Mouse (Mus musculus) ES-Bruce4 (cell line): ENCODE measurements around the gene Pln. TPM values are rescaled to one million over a fixed set of nuclear protein-coding genes. Genes with fewer than 3 reads are reported as not detected.
A peak's percentile ranks its signal among the peaks of the same experiment; 100 is the strongest.

Source experiments
- H3K27ac ChIP-seq: 2 replicates; pipeline ENCODE4 v1.5.1; 2012; ENCODE audit warnings: low read length, inconsistent platforms; ENCODE audit not compliant: insufficient read depth
- H3K27me3 ChIP-seq: 2 replicates; pipeline ENCODE4 v1.6.1; 2012; ENCODE audit warnings: mild to moderate bottlenecking, low read length, inconsistent platforms; ENCODE audit not compliant: control insufficient read depth, poor library complexity, insufficient read depth, severe bottlenecking
- H3K36me3 ChIP-seq: 2 replicates; pipeline ENCODE4 v1.6.1; 2012; ENCODE audit warnings: inconsistent platforms, mild to moderate bottlenecking, low read length, moderate library complexity; ENCODE audit not compliant: control insufficient read depth, poor library complexity, insufficient read depth, severe bottlenecking
- H3K4me1 ChIP-seq: one replicate; pipeline ENCODE4 v1.8.1; 2011; ENCODE audit warnings: low read length; ENCODE audit not compliant: control insufficient read depth, insufficient read depth
- H3K4me3 ChIP-seq: 2 replicates; pipeline ENCODE4 v1.5.1; 2011; ENCODE audit warnings: low read depth, mild to moderate bottlenecking, low read length
- H3K9ac ChIP-seq: 2 replicates; pipeline ENCODE4 v1.6.1; 2012; ENCODE audit warnings: low read depth, mild to moderate bottlenecking, inconsistent platforms; ENCODE audit not compliant: poor library complexity, severe bottlenecking
- H3K9me3 ChIP-seq: replicated peaks from 2 replicates; pipeline ENCODE4 v1.6.1; 2012; ENCODE audit warnings: mild to moderate bottlenecking, low read length, inconsistent platforms; ENCODE audit not compliant: control insufficient read depth, poor library complexity, insufficient read depth, severe bottlenecking
- CTCF ChIP-seq: IDR thresholded peaks from one replicate; pipeline ENCODE4 v1.8.1; 2011; ENCODE audit warnings: low read depth, low read length
- EP300 ChIP-seq: IDR thresholded peaks from 2 replicates; pipeline ENCODE4 v1.6.1; 2011; ENCODE audit warnings: low read depth, low read length; ENCODE audit not compliant: insufficient read depth
- POLR2A ChIP-seq: IDR thresholded peaks from one replicate; pipeline ENCODE4 v1.8.1; 2011; ENCODE audit warnings: low read length; ENCODE audit not compliant: insufficient read depth
- polyA plus RNA-seq: library from polyadenylated mRNA; stranded (reverse); fragments of >200 nt; gene quantifications from 2 replicates; pipeline ENCODE4 v1.2.4, GENCODE M21; 2011; ENCODE audit warnings: low read depth; ENCODE audit not compliant: missing spikeins, insufficient read depth, insufficient read length

Pln gene
- polyA plus RNA-seq, 1 experiment: not detected

- H3K36me3 ChIP-seq: no peaks in the 10 kb centered on the region
- H3K9ac ChIP-seq: no peak overlapping the region
- no peaks in the 10 kb centered on the region for H3K4me1 ChIP-seq
- H3K9me3 ChIP-seq: peaks cover 3% of the 10 kb centered on the region; the same call in 1 of the 2 replicates
- no peak overlapping the region for H3K27ac ChIP-seq
- no peak overlapping the region for H3K4me3 ChIP-seq
- no peaks in the 10 kb centered on the region; the same call in 1 of the 2 replicates for H3K27me3 ChIP-seq
- TF ChIP-seq EP300 (no peak), CTCF (no peak), POLR2A (no peak)
These were observed 36.6 kb downstream of the Pln start for GRCm38 (mm10) chr10:53373885-53374578.

GRCm38 (mm10) chr10:53377096-53377495 is 39.6 kb downstream of the Pln start:
- no peak overlapping the region for H3K27ac ChIP-seq
- H3K36me3 ChIP-seq: no peaks in the 10 kb centered on the region
- TF ChIP-seq EP300 (no peak), POLR2A (no peak), CTCF (no peak)
- H3K9ac ChIP-seq: no peak overlapping the region
- H3K4me3 ChIP-seq: no peak overlapping the region
- no peaks in the 10 kb centered on the region for H3K4me1 ChIP-seq
- H3K9me3 ChIP-seq: no peaks in the 10 kb centered on the region
- H3K27me3 ChIP-seq: peaks cover 1% of the 10 kb centered on the region

GRCm38 (mm10) chr10:53378296-53378695 is 40.8 kb downstream of the Pln start:
- TF ChIP-seq EP300: no peak
- TF ChIP-seq POLR2A: no peak
- TF ChIP-seq CTCF: no peak
- Histone ChIP-seq H3K4me3 (no peak overlapping the region), H3K27me3 (peaks cover 1% of the 10 kb centered on the region), H3K9me3 (no peaks in the 10 kb centered on the region), H3K4me1 (no peaks in the 10 kb centered on the region), H3K9ac (no peak overlapping the region), H3K36me3 (no peaks in the 10 kb centered on the region), H3K27ac (no peak overlapping the region)

- H3K27me3 ChIP-seq: peaks cover 1% of the 10 kb centered on the region
- H3K9me3 ChIP-seq: no peaks in the 10 kb centered on the region
- H3K36me3 ChIP-seq: no peaks in the 10 kb centered on the region
- no peak overlapping the region for H3K27ac ChIP-seq
- peak overlapping the region; percentile 90 for H3K4me3 ChIP-seq
- peak overlapping the region; percentile 97 for H3K9ac ChIP-seq
- H3K4me1 ChIP-seq: no peaks in the 10 kb centered on the region
- TF ChIP-seq EP300: no peak
- no peak for TF ChIP-seq CTCF
- no peak for TF ChIP-seq POLR2A
These were observed 41.7 kb downstream of the Pln start for GRCm38 (mm10) chr10:53378981-53379708.

- Histone ChIP-seq H3K4me3 (peak within 1 kb of the TSS; percentile 90), H3K4me1 (no peaks in the 10 kb centered on the region), H3K27ac (no peak within 1 kb of the TSS), H3K9ac (peak within 1 kb of the TSS; percentile 97), H3K9me3 (no peaks in the 10 kb centered on the region), H3K27me3 (peaks cover 1% of the 10 kb centered on the region; the same call in 1 of the 2 replicates), H3K36me3 (no peaks in the 10 kb centered on the region)
- TF ChIP-seq EP300: no peak
- TF ChIP-seq CTCF: no peak
- TF ChIP-seq POLR2A: no peak
These were observed 42.2 kb downstream of the Pln start, which contains the start of gene Cep85l for GRCm38 (mm10) chr10:53379709-53380106. TSS of gene Cep85l (minus strand) at chr10:53379947.

GRCm38 (mm10) chr10:53382696-53383365 is 45.4 kb downstream of the Pln start:
- no peak overlapping the region for H3K4me3 ChIP-seq
- peaks cover 1% of the 10 kb centered on the region; the same call in 1 of the 2 replicates for H3K27me3 ChIP-seq
- no peaks in the 10 kb centered on the region for H3K36me3 ChIP-seq
- H3K27ac ChIP-seq: no peak overlapping the region
- TF ChIP-seq POLR2A: no peak
- TF ChIP-seq CTCF: no peak
- TF ChIP-seq EP300: no peak
- H3K4me1 ChIP-seq: no peaks in the 10 kb centered on the region
- no peak overlapping the region for H3K9ac ChIP-seq
- H3K9me3 ChIP-seq: no peaks in the 10 kb centered on the region
